Mouse (Mus musculus) heart, embryonic 10.5 days (tissue): ENCODE data around the gene Olfr741. TPM values are rescaled to one million over a fixed set of nuclear protein-coding genes. Genes with fewer than 3 reads are reported as not detected.

Experiments used
- DNase-seq: peaks from one replicate; pipeline ENCODE4 v3.0.0-alpha.2; 2017; ENCODE audit warnings: low spot score
- H3K27ac ChIP-seq: fragments of 300-500 bp; sonication (generic); 2 replicates; pipeline ENCODE4 v1.5.1; 2016; ENCODE audit warnings: mild to moderate bottlenecking
- H3K27me3 ChIP-seq: fragments of 300-500 bp; sonication (generic); 2 replicates; pipeline ENCODE4 v1.6.1; 2016; ENCODE audit warnings: mild to moderate bottlenecking; ENCODE audit not compliant: poor library complexity, insufficient read depth, severe bottlenecking
- H3K36me3 ChIP-seq: fragments of 300-500 bp; sonication (generic); 2 replicates; pipeline ENCODE4 v1.6.1; 2016; ENCODE audit warnings: mild to moderate bottlenecking, moderate library complexity
- H3K4me1 ChIP-seq: fragments of 300-500 bp; sonication (generic); 2 replicates; pipeline ENCODE4 v1.6.1; 2016; ENCODE audit warnings: mild to moderate bottlenecking
- H3K4me3 ChIP-seq: fragments of 300-500 bp; sonication (generic); 2 replicates; pipeline ENCODE4 v1.5.1; 2016; ENCODE audit warnings: mild to moderate bottlenecking, moderate library complexity
- H3K9me3 ChIP-seq: fragments of 300-500 bp; sonication (generic); 2 replicates; pipeline ENCODE4 v1.6.1; 2016; ENCODE audit warnings: mild to moderate bottlenecking, moderate library complexity
- WGBS: fragments of 180-500 bp; shearing (Covaris S2); methylation state at CpG from one replicate; pipeline ENCODE4 v1.1.7; 2016; 5-methylcytosine and 5-hydroxymethylcytosine counted together
- polyA plus RNA-seq: library from polyadenylated mRNA; unstranded; fragments of >200 nt; fragmentation: Nextera tagmentation; extraction: Ambion mirVana; gene quantifications from 2 replicates; pipeline ENCODE4 v1.2.1, GENCODE M21; 2016

Olfr741 gene
- polyA plus RNA-seq: not detected in 2 replicates

GRCm38 (mm10) chr14:50472438-50472837 lies at the start of gene Olfr741:
Olfr741 (plus strand) TSS chr14:50472738.
- Histone ChIP-seq H3K9me3 (no peaks in the 10 kb centered on the region), H3K4me3 (no peak within 1 kb of the TSS), H3K36me3 (no peaks in the 10 kb centered on the region), H3K27ac (no peak within 1 kb of the TSS), H3K4me1 (no peaks in the 10 kb centered on the region), H3K27me3 (no peaks in the 10 kb centered on the region)
- no peak for DNase-seq
- 62% methylated on average over 2 of the region's 2 CpGs for WGBS

- no peak within 1 kb of the TSS for H3K27ac ChIP-seq
- no peaks in the 10 kb centered on the region for H3K9me3 ChIP-seq
- no peaks in the 10 kb centered on the region for H3K4me1 ChIP-seq
- no peaks in the 10 kb centered on the region for H3K36me3 ChIP-seq
- WGBS: 83% methylated on average over 3 of the region's 3 CpGs
- H3K27me3 ChIP-seq: no peaks in the 10 kb centered on the region
- H3K4me3 ChIP-seq: no peak within 1 kb of the TSS
- DNase-seq: no peak
Observed at GRCm38 (mm10) chr14:50445245-50445644, 27.3 kb upstream of the Olfr741 start, which contains the start of gene Olfr740. Olfr740 (plus strand) TSS chr14:50445545.

GRCm38 (mm10) chr14:50478406-50478805 lies 5.9 kb downstream of the Olfr741 start:
- no peak for DNase-seq
- Histone ChIP-seq H3K4me1 (no peaks in the 10 kb centered on the region), H3K4me3 (no peak overlapping the region), H3K9me3 (no peaks in the 10 kb centered on the region), H3K36me3 (no peaks in the 10 kb centered on the region), H3K27me3 (no peaks in the 10 kb centered on the region), H3K27ac (no peak overlapping the region)
- 71% methylated on average over 2 of the region's 2 CpGs for WGBS

- 64% methylated on average over 2 of the region's 2 CpGs for WGBS
- H3K9me3 ChIP-seq: no peaks in the 10 kb centered on the region
- no peak within 1 kb of the TSS for H3K27ac ChIP-seq
- no peak within 1 kb of the TSS for H3K4me3 ChIP-seq
- H3K27me3 ChIP-seq: no peaks in the 10 kb centered on the region
- DNase-seq: no peak
- H3K36me3 ChIP-seq: no peaks in the 10 kb centered on the region
- H3K4me1 ChIP-seq: no peaks in the 10 kb centered on the region
Observed at GRCm38 (mm10) chr14:50503300-50503699, 30.8 kb downstream of the Olfr741 start, which contains the start of gene Olfr742. Olfr742 (plus strand) TSS chr14:50503600.

- no peak within 1 kb of the TSS for H3K4me3 ChIP-seq
- H3K4me1 ChIP-seq: no peaks in the 10 kb centered on the region
- no peak within 1 kb of the TSS for H3K27ac ChIP-seq
- no peaks in the 10 kb centered on the region for H3K27me3 ChIP-seq
- H3K9me3 ChIP-seq: no peaks in the 10 kb centered on the region
- DNase-seq: no peak
- H3K36me3 ChIP-seq: no peaks in the 10 kb centered on the region
Observed at GRCm38 (mm10) chr14:50521539-50521938, 49.0 kb downstream of the Olfr741 start, which contains the start of gene Olfr743. Olfr743 (plus strand) TSS chr14:50521839.

Other genes starting within 250 kb of the Olfr741 start
- gene Olfr731, start 230.9 kb upstream of the Olfr741 start, polyA plus RNA-seq: not detected in 2 replicates
- not detected in 2 replicates for gene Olfr732, start 188.5 kb upstream of the Olfr741 start, polyA plus RNA-seq
- not detected in 2 replicates for gene Olfr733, start 171.2 kb upstream of the Olfr741 start, polyA plus RNA-seq
- gene Olfr734, start 146.0 kb upstream of the Olfr741 start, polyA plus RNA-seq: not detected in 2 replicates
- gene Olfr735, start 123.9 kb upstream of the Olfr741 start, polyA plus RNA-seq: not detected in 2 replicates
- not detected in 2 replicates for gene Tlr11, start 114.8 kb upstream of the Olfr741 start, polyA plus RNA-seq
- not detected in 2 replicates for gene Olfr736, start 91.6 kb upstream of the Olfr741 start, polyA plus RNA-seq
- gene Olfr738, start 65.2 kb upstream of the Olfr741 start, polyA plus RNA-seq: not detected in 2 replicates
- not detected in 2 replicates for gene Olfr739, start 54.1 kb upstream of the Olfr741 start, polyA plus RNA-seq
- not detected in 2 replicates for gene Olfr740, start 27.2 kb upstream of the Olfr741 start, polyA plus RNA-seq
- not detected in 2 replicates for gene Olfr742, start 30.9 kb downstream of the Olfr741 start, polyA plus RNA-seq
- not detected in 2 replicates for gene Olfr743, start 49.1 kb downstream of the Olfr741 start, polyA plus RNA-seq
- not detected in 2 replicates for gene Olfr744, start 142.1 kb downstream of the Olfr741 start, polyA plus RNA-seq
- gene Olfr745, start 166.7 kb downstream of the Olfr741 start, polyA plus RNA-seq: not detected in 2 replicates
- gene Olfr746, start 174.3 kb downstream of the Olfr741 start, polyA plus RNA-seq: not detected in 2 replicates
- gene Olfr747, start 220.5 kb downstream of the Olfr741 start, polyA plus RNA-seq: not detected in 2 replicates
- not detected in 2 replicates for gene Olfr748, start 234.6 kb downstream of the Olfr741 start, polyA plus RNA-seq